ENCODE assay signal across 8 mouse cellular contexts in the genomic region with DNA sequence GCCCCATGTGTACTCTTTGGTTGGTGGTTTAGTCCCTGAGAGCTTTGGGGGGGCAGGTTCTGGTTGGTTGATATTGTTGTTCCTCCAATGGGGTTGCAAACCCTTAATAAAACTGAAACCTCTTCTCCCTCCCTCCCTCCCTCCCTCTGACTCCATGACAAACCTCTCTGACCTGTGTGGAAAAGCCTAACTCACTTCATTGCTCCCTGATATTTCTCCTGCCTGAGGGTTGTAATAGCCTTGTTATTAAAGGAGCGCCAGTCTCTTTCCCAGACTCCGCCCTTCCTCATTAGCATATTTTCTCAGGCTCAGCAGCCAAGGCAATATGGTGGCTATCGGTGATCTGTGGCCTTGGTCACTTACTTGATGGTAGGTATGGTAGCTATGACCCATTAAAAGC.
DNase-seq lines count a peak whose midpoint lies in the region; ATAC-seq and TF ChIP-seq lines count a peak whose summit lies in the region.

No protein-coding gene starts in this region.

- ATAC-seq in megakaryocyte-erythroid progenitor cell, adult 5-6 weeks (replicated peaks; ENCODE audit: low FRiP score, low TSS enrichment, poor library complexity, severe bottlenecking) = 0 out of 2 replicates have a peak, but pooled peaks have one; percentile 5
- ATAC-seq in stomach, postnatal 0 days (ENCODE audit: low FRiP score, low TSS enrichment) = peak; percentile 31; the same call in 1 of the 2 replicates

- H3K9ac ChIP-seq in stomach, postnatal 0 days (ENCODE audit: low read length) = no peak overlapping the region

- WGBS in stomach, postnatal 0 days = 74% methylated on average over 3 of the region's 3 CpGs

- no peaks in the 10 kb centered on the region for H3K9me3 ChIP-seq in stomach, postnatal 0 days (ENCODE audit: control insufficient read depth, low read length)

- H3K4me2 ChIP-seq in stomach, postnatal 0 days (replicated peaks; ENCODE audit: low read depth) = no peak overlapping the region

- no peak for DNase-seq in gastrocnemius, adult 2 months
- no peak for DNase-seq in gastrocnemius, adult 8-10 months (ENCODE audit: low spot score in 2 of 2)
- peak; percentile 8 for DNase-seq in retina, postnatal 1 day
- DNase-seq in retina, embryonic 14.5 days (ENCODE audit: low spot score) = no peak
- no peak for DNase-seq in stomach, postnatal 0 days (ENCODE audit: low spot score)
- DNase-seq in left cerebral cortex, adult 8-10 months (ENCODE audit: low spot score in 2 of 2) = no peak
- DNase-seq in right cerebral cortex, adult 2 months (ENCODE audit: low spot score in 2 of 2) = no peak

- no peak overlapping the region for H3K4me3 ChIP-seq in gastrocnemius, adult 2 months
- H3K4me3 ChIP-seq in stomach, postnatal 0 days (ENCODE audit: low read depth, low read length) = no peak overlapping the region

- peak overlapping the region; percentile 79 for H3K27ac ChIP-seq in gastrocnemius, adult 2 months
- H3K27ac ChIP-seq in stomach, postnatal 0 days (replicated peaks) = no peak overlapping the region

- intact Hi-C loops in gastrocnemius, adult 2 months (cut with DNase I) = loop anchor here (2.0 to 5.0 kb wide), 2 partner anchors 145 to 230 kb away; a partner anchor contains a TSS

- H3K4me1 ChIP-seq in stomach, postnatal 0 days (replicated peaks; ENCODE audit: control insufficient read depth, insufficient read depth) = 0 out of 2 replicates have a peak, but pooled peaks cover 3% of the 10 kb centered on the region

- H3K36me3 ChIP-seq in stomach, postnatal 0 days (ENCODE audit: control insufficient read depth, insufficient read depth, low read length) = no peaks in the 10 kb centered on the region

- TF ChIP-seq CTCF in gastrocnemius, adult 2 months (IDR thresholded peaks at IDR 0.05) = no peak
- TF ChIP-seq CTCF in stomach, postnatal 0 days (IDR thresholded peaks at IDR 0.05; ENCODE audit: low read depth) = no peak

- TF ChIP-seq EP300 in stomach, postnatal 0 days (optimal IDR thresholded peaks at IDR 0.05) = no peak

- H3K27me3 ChIP-seq in stomach, postnatal 0 days (ENCODE audit: control insufficient read depth, insufficient read depth, low read length) = no peaks in the 10 kb centered on the region
